Mouse (Mus musculus): ENCODE data around the gene Capn10. TPM values are rescaled to one million over a fixed set of nuclear protein-coding genes. Genes with fewer than 3 reads are reported as not detected.

The Capn10 gene
- total RNA-seq, 2 experiments from 2014 or later, result 16.0 to 16.7 TPM

DNA sequence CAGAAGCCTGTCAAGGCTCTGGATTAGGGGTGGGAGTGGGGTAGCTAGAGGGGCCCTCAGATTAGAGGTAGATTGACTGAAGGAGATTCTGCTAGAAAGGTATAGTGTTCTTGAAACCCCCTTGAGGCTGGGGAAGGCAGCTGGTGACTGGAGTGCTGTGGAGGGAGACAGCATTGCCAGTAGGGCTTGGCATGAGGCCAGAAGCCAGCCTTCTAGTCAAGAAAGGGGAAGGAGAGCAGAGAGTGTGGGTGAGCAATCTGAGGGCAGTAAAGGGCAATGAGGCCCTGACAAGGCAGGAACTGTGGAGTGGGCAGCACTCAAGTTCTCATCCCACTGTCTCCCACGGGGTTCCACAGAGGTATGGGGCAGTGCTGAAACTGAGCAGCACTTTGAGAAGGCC lies 38.7 kb downstream of the Capn10 start:
- peak; percentile 78 to 81 for DNase-seq

DNA sequence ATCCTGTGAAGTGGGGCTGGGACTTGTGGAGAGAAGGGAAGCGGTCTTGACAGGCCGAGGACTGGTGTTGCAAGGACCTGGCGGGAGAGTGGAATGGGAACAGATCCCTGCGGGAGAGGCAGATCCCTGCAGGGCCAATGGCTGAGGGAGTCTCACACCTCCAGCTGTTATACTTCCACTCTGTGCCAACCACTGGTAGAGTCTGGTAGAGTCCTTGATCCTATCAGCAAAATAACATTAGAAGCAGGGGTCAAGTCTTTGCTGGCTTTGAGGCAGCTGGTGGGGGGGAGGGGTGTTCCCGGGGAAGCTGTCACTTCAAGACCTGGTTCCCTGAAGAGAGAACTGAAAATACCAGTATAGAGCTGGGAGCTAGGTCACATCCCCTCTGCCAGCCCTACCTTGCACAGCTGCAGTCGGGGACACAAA lies 42.0 kb downstream of the Capn10 start:
- DNase-seq, result peak in 1 of 2 experiments; percentile 37

DNA sequence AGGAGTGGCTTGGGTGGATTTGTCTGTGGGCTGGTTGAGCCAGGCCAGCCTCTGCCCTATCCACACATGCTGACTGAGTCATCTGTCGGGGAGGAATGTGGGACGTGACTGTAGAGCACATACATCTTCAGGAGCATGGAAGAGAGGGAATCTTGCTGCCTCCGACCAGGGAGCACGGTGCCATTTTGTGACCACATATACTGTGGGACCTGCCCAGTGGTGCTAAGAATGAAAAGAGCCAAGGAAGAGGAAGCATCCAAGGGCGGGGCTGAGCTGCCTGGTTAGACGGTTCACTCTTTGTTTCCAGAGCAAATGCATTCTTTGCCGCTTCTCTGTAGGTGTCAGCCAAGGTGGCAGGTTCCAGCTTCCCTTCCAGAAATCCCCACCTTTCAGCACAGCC lies 44.5 kb downstream of the Capn10 start:
- DNase-seq, result no peak

DNA sequence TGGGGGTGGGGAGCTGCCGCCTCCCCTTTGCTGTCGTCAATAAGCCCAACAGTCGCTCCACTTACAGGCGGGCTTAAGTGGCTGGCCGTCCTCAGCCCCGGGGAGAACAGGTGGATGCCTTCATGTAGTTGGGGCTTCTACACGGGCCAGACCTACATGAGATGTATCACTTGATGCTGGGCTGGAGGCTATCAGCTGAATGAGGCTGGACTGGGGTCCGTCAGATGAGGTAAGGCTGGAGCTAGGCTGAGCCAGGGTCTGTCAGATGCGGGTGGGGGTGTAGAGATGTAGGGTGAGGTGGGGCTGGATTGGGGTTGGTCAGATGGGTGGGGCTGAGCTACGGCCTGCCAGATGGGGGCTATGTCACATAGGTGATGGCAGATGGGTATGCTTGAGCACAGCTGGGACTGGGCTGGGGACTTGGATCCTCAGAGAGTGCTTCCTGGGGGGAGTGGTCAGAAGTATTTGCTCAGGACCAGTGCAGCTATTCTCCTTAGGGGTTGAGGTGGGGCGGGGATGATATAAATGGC lies 45.0 kb downstream of the Capn10 start:
- DNase-seq, result no peak

DNA sequence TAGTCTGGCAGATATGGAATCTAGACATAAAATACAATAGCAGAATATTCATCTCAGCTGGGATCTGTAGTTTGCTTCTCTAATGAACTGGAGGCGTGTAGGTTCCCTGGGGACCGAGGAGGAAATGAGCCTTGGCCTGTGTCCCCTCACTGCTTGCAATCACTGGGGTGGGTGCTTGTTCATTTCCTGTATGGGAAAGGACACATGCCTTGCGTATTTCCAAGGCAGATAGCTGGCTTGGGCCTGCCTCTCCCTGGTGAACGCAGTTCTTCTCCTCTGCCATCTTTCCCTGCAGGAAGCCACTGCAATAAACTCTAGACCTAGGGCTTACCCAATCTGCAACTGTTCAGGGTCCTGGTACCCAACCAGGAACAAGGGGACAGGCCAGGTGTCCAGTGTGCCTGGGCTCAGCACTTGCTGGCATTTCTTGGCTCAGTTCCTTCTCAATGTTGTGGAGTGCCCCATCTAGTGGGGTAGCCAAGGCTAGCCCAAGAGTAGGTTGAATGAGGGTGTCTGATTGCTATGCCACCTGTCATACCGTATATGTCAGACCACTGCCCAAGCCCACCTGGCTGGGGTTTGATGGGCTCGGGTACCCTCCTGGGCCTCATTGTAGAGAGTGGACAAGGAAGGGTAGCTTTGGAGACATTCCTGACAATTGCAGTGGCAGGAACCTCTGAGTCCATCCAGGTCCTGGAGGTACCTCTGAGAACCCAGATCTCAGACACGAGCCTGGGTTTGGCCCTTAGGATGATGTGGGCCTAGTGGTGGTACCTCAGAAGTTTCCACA lies 47.1 kb downstream of the Capn10 start:
- DNase-seq, result peak in 1 of 2 experiments; percentile 42

DNA sequence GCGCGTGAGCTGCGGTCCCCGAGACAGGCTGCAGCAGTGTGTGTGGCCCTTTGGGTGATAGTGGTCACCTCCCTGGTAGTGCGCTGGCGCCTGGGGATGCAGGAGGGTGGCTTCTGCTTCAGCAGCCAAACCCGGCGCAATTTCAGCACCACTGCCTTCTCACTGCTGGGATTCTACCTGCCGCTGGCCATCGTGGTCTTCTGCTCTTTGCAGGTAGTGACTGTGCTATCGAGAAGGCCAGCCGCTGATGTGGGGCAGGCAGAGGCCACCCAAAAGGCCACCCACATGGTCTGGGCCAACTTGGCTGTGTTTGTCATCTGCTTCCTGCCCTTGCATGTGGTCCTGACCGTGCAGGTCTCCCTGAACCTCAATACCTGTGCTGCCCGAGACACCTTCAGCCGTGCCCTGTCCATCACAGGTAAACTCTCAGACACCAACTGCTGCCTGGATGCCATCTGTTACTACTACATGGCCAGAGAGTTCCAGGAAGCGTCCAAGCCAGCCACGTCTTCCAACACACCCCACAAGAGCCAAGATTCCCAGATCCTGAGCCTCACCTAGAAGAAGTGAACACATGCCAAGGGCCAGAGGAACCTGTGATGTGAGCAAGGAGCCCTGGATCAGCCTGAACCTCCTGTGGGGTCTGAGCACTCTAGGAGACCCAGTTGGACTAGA lies 48.9 kb downstream of the Capn10 start:
- DNase-seq, result no peak

DNA sequence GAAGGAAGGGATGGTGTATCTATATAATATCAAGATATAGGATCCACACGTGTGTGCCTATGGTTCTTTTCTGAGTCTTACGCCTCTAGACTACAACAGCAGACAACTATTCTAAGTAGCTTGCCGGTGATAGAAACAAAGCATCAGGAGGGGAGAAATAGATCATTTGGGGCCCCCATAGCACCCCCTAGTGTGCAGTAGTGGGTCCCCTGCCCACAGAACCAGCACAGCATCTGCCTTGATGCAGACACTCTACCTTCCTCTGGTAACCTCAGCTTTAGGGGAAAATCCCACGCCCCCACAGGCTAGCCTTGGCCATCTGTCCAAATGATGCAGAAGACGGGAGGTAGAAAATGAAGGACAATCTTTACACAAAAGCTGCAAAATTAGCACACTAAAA lies 50.8 kb downstream of the Capn10 start:
- DNase-seq, result no peak

DNA sequence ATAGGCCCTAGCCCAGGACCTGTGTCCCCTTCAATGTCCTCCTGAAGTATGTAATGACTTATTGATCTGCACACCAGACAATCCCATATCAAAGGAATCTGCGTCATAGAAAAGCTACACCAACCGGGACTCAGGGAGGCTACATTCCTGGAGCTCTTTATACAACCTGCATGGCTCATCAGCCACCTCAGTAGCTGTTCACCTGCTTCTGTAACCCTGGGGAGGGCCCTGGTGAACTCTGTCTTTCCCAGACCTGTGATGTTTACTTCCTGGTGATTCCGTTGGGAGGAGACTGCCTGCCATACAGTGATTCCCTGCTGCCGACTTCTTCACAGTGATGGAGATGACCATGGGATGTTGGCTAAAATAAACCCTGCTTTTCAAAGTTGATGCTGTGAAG lies 54.7 kb downstream of the Capn10 start:
- DNase-seq, result no peak

DNA sequence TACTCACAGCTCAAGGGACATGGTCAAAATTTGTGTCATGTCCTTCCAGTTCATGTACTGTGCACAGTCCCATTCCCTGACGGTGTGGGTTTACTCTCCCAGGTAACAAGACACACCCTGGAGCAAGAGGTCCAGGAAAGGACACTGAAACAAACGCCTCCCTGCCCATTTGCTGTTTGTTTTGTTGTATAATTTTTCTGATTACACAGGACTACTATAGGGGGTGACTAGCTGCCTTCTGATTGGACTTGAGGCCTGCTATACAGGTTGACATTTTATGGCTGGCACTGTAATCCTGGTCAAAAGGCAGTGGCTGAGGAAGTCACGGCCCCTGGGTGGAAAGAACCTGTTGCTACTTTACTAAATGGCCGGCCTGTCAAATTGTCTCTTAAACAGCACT lies 55.7 kb downstream of the Capn10 start:
- no peak for DNase-seq

DNA sequence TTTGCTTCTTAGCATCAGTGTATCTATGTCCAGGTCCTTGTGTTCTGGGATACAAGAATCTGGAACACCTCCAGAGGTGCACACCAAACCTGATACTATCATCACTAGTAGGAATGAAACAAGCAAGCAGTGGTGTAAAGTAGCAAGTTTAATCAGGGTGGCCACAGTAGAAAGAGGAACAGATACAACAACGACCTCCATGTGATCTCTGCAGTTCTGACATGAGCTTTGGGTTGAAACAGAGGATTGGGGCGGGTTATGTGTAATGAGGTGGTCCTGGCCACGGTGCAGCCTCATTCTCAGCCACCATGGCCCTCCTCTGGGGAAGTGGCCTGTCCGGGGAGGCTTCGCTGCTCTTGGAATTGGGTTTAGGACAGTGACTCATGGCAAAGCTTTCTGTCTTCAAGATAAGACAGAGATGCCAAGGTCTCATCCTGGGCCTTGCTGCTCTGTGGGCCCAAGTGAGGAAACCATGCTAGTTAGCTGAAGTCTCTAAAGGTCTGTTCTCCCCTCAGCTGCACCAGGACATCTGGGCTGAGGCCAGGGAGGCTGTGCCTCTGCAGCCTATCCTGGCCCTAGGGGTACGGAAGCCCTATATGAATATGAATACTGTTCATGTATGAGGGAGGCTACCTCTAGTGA lies 58.2 kb downstream of the Capn10 start:
- peak; percentile 62 to 66 for DNase-seq

DNA sequence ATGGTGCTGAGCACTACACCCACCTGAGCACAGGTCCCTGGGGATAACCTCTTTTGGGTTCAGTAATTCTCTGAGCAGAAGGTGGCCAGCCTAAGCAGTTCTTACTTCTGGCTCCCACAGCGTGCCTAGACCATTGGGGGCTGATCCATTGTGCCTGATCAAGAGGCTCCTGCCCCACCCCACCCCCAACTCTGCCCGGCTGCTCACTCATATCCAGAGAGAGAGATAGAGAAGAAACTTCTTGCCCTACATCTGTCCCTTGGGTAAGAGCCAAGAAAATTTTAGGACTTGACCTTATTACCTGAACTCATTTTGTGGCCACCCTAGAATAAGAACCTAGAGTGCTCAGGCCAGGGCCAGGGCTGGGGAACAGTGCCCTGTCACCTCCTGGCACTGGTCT lies 58.7 kb downstream of the Capn10 start:
- DNase-seq, result no peak

Other genes with a start within 250 kb of the Capn10 start
- 10 to 100 TPM; 61.7 to 73.1 TPM for gene Gpc1, start 102.7 kb upstream of the Capn10 start, total RNA-seq (2021)
- gene Ankmy1, start 31.5 kb upstream of the Capn10 start, total RNA-seq (2021), result 1 to 10 TPM in 1 of 2 experiments, under 1 TPM in 1; 0.93 to 1.0 TPM
- gene Dusp28, start 27.4 kb upstream of the Capn10 start, total RNA-seq (2021), result 10 to 100 TPM; 12.0 to 13.7 TPM
- gene Rnpepl1, start 23.6 kb upstream of the Capn10 start, total RNA-seq (2021), result 10 to 100 TPM; 66.5 to 79.4 TPM
- 1 to 10 TPM in 1 of 2 experiments, under 1 TPM in 1; 0.53 to 1.9 TPM for gene Gpr35, start 16.5 kb downstream of the Capn10 start, total RNA-seq (2021)
- gene Aqp12, start 72.0 kb downstream of the Capn10 start, total RNA-seq (2021), result not detected
- 10 to 100 TPM; 20.7 to 27.9 TPM for gene Kif1a, start 167.6 kb downstream of the Capn10 start, total RNA-seq (2021)
- gene Agxt, start 200.9 kb downstream of the Capn10 start, total RNA-seq (2021), result not detected
- not detected for gene 2310007B03Rik, start 226.6 kb downstream of the Capn10 start, total RNA-seq (2021)
- gene Crocc2, start 234.3 kb downstream of the Capn10 start, total RNA-seq (2021), result under 1 TPM in 1 of 2 experiments, not detected in 1; 0.03 TPM

All from adrenal gland, postnatal 36 days (tissue).